Mouse (Mus musculus) left cerebral cortex, postnatal 25 days (tissue): ENCODE measurements around the gene Muc13. TPM values are rescaled to one million over a fixed set of nuclear protein-coding genes. Genes with fewer than 3 reads are reported as not detected.

Experiments
- DNase-seq, 2 experiments: peaks; one replicate each; pipeline ENCODE4 v3.0.0; 2022; ENCODE audit warnings: low spot score in 2 of 2, mixed read lengths in 1 of 2
- intact Hi-C: fragments of 180-260 bp; cut with DNase I; formaldehyde crosslinking; loops from one replicate; pipeline ENCODE4 v1.15.1; 2025
- total RNA-seq, 2 experiments: library from RNA; stranded (reverse); gene quantifications; 2 replicates each; pipeline ENCODE4 v1.2.3; 2021

Gene Muc13
- under 1 TPM in 1 of 2 experiments, not detected in 1; 0.16 TPM for total RNA-seq

DNA sequence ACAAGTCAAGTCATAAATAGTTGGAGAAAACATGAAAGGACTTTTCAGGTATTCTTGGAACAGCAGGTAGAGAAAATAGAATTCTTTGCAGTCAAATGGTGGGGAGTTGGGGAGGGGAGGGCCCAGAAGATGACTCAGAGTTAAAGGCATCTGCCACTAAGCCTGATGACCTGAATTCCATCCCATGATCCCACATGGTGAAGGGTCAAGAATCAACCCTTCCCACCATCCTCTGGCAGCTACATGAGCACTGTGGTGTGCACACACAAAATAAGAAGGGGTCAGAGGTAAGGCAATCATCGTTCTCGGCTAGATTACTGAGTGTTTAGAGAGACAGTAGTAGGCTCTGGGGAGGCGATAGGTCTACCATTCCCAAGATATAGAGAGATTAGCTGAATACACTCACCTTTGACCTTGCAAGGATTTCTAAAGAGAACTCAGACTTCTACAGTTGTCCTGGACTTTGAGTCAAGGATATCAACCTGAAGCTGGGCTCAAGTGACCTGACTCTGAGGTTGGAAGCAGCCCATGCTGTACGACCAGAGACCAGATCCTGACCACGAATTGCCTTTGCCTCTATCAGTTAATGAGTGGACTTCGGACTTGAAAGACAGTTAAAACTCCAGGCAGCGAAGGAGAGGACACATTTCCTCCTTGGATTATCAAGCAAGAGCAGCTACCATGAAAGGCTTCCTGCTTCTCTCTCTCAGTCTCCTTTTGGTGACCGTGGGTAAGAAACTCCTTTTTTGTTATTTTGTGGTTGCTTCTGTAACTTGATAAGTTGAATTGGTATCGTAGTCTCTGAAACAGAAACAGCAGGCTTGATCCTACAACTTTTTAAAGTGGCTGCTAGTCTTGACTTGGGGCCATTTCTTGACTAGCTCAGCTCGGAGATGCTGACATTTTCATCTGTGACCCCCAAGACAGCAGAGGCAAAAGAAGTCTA, at the start of gene Muc13:
Muc13 (plus strand) TSS at position 192 of the 946 bp plus-strand sequence.
- DNase-seq = no peak
- intact Hi-C loops = no loop called here

DNA sequence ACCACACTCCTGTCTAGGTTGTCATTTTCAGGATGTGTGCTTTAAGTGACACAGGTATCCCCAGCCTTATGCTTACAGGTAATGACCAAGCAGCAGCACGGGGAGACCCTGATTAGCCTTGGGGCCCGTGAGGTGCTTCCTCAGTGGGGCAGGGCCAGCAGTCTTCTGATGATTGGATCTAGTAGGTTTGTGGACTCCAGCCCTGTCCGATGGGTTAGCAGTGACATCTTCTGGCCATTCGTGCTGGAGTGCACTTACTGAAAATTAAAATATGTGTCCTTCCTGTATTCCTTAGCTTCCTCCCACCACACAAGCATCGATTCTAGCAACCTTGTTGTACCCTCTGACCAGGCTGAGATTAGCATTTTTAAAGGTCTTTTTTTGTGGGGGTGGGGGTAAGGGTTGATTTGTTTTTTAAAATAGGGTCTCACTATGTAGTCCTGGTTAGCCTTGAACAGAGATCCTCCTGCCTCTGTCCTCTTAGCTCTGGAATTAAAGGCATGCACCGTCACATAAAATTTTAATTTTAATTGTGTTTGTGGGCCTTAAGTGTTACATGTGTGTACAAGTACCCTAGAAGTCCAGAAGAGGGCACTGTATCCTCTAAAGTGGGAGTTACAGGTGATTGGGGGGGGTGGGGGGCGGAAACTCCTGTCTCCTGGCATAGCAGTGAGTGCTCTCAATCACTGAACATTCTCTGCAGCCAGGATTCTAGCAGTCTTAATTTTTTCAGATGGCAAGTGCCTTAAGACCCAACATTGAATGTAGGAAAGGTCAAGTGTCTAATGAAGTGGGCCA, 49.0 kb upstream of the Muc13 start:
- DNase-seq = peak; percentile 23 to 71
- intact Hi-C loops = loop anchor here (1.0 to 5.0 kb wide), 4 partner anchors 53 to 552 kb away; partner anchors contain the start of gene Zfp148

DNA sequence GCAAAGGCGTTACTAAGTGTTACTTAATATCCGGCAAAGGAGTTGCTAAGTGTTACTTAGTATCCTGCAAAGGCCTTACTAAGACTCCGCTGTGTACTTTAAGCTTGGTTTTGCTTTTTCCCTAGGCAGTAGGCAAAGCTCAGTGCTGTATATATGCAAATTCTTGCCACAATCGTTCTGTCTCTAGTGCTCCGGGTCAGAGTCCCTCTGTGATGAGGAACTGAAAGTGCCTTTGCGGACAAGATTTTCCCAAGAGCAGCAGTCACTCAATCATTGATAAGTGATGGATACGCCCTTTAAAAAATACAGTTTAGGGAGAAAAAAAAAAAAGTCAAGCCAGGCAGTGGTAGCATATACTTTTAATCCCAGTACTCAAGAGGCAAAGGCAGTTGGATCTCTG, 48.4 kb upstream of the Muc13 start:
- intact Hi-C loops = loop anchor here (1.0 to 2.0 kb wide), 2 partner anchors 53 to 553 kb away; no protein-coding TSS in a partner anchor
- DNase-seq = no peak

DNA sequence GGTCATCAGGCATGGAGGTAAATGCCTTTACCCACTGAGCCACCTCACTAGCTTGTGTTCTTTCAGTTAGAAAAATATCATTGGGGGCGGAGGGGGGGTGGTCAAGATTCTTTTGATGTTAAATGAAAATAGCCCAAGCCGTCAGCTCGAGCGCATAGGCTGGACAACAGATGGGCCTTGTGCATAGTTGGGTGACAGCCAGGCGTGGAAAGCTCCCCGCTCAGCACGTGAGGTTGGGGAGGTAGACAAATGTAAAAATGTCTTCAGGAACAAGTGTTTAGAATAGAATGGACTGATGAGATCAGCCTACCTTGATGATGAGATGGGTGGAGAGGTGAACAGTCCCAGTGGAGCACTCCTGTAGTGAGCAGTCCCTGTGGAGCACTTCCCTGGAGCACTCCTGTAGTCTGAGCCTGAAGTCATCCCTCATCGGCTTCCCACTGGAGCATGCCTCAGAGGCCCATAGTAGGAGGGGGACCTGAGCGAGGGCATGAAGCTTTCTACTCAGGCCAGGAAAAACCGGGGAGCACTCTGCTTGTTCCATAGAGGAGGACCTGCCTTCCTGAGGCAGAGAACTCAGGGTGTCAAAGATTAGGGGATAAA, 47.7 kb upstream of the Muc13 start:
- intact Hi-C loops = no loop called here
- peak; percentile 26 to 65 for DNase-seq

DNA sequence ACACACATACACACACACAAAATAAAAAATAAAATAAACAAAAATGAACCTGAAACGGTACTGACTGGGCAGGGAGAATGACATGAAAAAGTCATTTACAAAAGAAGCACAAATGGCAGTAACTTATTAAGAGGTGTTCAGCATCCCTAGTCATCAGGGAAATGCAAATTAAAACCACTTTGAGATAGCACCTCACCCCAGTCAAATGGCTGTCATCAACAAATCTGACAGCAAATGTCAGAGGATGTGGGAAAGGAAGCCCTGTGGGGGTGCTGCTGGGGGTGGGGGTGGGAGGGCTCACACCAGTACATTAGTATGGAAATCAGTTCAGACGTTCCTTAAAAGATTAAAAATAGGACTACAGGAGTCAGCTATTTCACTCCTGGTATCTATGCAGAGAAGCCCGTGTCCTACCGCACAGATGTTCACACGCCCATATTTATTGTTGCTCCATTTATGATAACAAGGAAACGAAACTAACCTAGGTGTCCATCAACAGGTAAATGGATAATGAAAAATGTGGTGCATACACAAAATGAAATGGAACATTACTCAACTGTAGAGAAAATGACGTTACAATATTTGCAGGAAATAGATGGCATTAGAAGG, 46.4 kb upstream of the Muc13 start:
- DNase-seq = no peak
- intact Hi-C loops = no loop called here

DNA sequence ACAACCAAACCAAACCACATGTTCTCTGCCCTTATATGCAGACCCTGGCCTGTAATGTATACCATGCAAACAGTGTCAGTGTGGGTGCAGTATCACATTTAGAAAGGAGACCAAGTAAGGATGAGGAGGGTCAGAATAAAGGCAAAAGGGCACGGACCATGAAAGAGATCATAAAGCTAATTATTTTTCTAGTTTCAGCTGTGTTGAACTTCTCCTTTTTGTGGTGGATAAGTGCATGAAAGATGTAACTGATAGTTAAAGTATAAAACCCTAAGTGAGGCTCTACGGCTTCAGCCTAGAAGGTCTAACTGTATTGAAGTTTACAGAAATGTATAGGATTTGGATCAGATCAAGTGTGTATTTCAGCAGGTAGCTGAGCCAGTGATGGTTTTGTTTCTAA, 45.8 kb upstream of the Muc13 start:
- DNase-seq = no peak
- intact Hi-C loops = no loop called here

DNA sequence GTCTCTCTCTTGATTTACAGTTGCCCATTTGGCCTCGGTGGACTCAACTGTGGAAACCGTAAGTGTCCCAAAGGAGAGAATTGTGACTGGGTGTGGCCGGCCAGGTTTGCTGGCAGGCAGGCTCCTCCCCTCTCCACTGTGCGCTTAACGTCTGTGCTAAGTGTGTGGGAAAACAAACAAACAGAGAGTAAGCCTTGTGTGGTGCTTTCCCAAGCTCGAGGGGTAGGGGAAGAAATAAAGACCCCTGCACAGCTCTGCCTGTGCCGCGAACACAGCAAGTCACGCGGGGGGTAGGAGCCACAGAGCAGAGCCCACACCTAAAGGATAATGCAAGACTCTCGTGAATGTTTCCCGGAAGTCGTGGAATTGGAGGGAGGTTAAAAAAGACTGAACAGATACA, 42.7 kb upstream of the Muc13 start:
- intact Hi-C loops = no loop called here
- no peak for DNase-seq

DNA sequence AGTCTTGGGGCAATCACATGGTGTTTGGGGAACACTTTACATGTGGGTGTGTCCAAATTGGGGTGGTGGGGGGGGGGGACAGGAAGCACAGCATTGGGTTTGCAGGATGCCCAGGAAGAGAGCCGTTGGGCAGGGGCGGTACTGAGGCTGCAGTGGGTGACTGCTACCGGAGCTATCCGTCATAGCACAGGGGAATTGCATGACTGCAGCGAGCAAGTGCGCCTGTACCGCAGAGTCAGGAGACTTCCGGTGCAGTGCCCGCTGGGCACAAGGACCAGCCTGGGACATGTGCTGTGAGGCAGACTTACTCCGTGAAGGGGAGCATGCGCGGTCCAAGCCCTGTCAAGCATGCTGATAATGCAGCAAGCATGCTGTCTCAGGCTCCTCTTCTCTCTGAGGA, 42.2 kb upstream of the Muc13 start:
- intact Hi-C loops = no loop called here
- DNase-seq = no peak

DNA sequence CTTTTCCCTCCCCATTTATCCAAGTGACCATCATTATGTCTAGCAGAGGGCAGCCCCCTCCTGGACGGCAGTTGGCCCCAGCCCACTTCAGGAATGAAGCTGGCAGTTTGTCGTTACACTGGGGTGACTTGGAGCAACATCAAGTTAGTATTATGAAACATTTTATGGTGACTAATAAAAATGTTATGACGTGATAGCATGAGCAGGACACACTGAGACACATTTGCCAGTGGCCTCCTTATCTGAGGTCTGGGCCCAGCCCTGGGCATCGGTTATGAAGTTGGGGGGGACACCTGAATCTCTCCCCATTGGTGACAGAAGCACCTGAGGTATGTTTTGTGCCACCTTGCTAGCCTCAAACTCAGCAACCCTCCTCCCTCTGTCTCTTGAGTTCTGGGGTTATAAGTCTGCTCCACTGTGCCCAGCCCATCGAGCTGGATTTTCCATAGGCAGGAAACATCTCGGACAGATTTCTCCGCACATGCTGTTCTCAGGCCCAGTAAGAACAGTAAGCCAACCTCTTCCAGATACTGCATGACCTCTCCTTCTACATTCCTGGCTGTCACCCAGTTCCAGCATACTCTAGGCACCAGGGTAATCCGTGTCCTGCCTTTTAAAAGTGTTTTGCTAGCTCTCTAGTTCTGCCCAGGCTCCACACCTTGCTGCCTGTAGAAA, 40.8 kb upstream of the Muc13 start:
- intact Hi-C loops = no loop called here
- no peak for DNase-seq

DNA sequence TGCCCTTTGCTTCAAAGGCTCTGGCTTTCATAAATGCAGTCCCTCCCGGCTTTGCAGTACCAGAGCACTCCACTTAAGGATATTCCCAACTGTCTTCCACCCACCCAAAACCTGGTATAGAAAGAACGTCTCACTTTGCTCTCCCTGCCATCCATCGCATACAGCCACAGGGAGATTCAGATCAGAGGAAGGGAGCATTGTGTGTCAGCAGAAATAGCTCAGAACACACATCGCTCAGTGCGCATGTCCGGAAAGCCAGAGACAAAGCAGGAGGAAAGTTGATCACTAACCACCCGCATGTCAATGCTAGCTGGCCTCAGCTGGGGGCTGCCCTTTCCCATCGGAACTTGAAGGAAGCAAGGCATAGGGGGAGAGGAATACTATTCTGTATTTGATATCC, 38.5 kb upstream of the Muc13 start:
- peak; percentile 26 to 80 for DNase-seq

DNA sequence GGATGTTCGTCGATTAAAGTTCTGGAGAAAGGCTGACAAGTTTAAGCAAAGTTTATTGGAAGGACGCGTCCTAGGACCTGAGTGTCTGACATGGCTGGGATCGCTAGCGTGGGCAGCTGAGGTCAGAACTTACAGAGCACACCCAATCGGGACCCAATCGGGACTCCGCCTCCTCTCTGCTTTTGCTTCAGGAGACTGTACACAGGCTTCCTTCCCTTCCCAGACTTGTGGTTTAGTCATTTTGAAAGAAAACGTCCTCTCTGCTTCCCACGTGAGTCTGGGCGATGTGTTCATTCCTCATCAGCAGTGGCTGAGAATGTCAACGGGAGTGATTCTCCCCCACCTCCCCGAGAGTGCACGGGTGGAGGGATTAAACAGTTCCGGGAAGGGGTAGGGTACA, 37.9 kb upstream of the Muc13 start:
- DNase-seq = peak in 1 of 2 experiments; percentile 39
- intact Hi-C loops = no loop called here

More for the DNA sequence above, 38.5 kb upstream of the Muc13 start:
- intact Hi-C loops = no loop called here

DNA sequence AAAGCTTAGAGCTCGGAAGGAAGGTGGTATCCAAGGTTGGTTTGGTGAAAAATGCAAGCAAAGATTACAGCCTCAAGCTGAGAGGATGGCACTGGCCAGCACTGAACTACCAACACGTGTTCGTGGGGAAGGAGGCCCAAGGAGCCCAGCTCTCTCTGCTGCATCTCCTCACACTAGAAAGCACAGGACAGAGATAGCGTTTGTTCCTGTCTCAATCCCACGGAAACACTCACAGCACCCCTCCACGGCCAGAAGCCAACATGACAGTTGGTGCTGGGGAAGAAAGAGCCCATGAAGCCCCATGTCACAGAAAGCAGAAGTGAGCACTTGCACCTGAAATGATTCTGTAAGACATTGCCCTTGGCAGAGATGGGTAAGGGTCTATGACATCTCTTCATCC, 37.4 kb upstream of the Muc13 start:
- no peak for DNase-seq

DNA sequence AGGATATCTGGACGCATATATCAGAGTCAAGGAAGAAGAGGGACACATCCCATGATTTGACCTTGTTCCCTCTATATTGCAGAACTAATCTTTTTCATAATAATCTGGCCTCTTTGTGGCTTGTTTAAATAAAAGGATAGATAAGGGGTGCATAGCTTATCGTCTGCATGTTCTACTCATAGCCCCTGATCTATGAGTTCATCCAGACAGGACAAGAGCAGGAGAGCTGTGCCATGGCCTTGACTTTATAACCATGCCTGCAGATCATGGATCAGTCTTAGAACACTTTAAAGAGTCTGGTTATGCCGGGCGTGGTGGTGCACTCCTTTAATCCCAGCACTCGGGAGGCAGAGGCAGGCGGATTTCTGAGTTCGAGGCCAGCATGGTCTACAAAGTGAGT, 34.6 kb upstream of the Muc13 start:
- intact Hi-C loops = no loop called here
- DNase-seq = no peak

More for the DNA sequence above, 37.4 kb upstream of the Muc13 start:
- intact Hi-C loops = no loop called here

DNA sequence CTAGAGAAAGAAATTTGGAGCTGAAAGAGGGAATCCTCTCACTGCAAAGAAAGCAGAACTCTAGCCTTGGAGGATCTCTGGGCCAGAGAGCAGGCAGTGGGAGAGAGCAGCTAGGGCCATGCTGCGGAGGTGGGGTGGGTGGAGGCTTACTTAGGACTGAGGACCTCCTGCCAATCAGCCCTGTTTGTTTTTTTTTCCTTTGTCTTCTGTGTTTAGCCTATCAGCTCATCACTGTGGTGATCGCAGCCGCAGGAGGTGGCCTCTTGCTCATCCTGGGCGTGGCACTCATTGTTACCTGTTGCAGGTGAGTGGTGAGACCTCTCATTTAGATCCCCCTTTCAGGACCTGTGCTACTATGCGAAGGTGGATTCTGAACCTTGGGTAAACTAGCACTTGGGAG, 33.3 kb upstream of the Muc13 start:
- intact Hi-C loops = no loop called here
- DNase-seq = no peak

DNA sequence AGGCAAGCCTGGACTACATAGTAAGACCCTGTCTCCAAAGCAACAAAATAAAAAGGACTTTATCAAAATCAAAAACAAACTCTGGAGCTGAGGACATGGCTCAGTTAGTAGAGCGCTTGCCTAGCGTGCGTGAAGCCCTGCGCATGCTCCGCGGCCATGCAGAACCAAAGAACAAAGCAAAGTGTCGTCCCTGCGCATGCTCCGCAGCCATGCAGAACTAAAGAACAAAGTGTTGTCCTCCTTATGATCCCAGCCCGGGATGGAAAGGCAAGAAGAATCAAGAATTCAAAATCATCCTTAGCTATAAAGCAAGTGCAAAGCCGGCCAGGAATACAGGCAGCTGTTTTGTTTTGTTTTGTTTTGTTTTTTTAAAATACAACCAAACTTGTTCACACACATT, 32.8 kb upstream of the Muc13 start:
- intact Hi-C loops = no loop called here
- DNase-seq = no peak

DNA sequence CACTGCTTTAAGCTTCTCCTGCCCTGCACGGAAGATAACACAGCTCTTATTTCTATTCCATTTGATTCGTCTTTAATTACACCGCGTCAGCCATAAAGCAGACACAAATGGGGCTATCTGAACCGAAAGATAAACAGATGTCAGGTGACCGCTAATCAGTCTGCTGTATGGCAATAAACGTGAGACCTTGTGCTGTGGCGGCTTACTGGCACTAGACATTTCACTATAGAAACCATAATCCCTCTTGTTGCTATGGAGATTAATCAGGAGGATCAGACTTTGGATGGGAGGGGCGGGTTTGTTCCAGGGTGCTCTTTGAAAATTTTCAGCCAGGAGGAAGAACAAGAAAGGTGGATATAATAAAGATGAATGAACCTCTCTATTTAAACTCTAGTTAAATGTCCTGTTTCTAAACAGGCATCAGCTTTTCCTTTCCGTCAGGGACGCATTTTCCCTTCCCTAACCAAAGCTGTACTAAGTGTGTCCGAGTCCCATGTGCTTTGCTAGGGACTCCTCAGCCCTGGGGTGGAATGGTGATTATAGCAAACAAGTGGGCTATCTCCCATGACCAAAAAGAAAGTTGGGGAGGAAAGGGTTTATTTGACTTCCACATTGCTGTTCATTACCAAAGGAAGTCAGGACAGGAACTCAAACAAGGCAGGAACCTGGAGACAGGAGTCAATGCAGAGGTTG, 29.2 kb upstream of the Muc13 start:
- intact Hi-C loops = no loop called here

DNA sequence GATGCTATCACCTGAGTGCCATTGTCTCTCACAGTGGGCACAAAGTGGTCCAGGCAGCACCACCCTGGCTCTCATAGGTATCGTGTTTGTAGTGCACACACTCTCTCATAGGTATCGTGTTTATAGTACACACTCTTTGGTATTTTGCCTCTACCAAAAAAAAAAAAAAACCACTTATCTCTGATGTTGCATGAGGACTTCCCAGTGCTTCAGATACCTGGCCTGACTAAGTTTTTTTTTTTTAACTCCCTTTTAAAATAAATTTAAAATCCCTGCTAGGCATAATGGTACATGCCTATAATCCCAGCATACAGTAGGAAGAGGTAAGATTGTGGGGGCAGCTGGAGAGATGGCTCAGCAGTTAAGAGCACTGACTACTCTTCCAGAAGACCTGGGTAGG, 28.4 kb upstream of the Muc13 start:
- intact Hi-C loops = no loop called here
- no peak for DNase-seq

More for the DNA sequence above, 29.2 kb upstream of the Muc13 start:
- peak in 1 of 2 experiments; percentile 15 for DNase-seq

DNA sequence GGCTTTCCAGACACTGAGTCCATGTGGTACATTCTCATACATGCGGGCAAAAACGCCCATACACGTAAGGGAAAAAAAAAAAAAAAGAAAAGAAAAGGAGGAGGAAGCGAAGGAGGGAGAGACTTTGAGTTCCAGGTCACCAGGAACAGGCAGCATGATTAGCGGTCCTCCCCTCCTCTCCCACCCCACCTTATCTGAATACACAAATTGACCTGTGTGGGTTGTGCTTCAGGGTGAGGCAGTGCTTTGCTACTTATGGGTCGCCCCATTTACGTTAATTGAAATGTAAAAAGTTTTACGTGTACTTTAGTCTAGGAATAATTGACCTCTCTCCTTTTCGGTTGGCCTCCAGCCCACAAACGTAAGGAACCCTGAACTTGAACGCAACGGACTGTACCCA, 27.5 kb upstream of the Muc13 start:
- intact Hi-C loops = no loop called here
- DNase-seq = no peak

DNA sequence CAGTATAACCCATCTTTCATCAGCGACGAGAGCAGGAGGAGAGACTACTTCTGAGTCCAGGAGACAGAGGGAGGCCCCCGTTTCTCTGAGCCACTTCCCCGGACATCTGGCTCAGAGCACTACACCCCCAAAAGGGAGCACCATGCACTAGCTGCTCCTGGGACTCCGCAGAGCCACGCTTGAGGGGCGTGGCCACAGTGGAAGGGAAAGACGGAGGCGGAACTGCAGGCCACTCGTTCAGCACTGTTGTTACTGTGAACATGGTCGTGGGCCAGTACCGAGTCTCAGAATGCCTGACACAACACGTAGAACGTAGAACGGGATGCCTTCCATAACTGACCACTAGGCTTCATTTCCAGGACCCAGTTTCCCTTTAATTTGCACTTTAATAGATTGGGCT, 27.1 kb upstream of the Muc13 start:
- DNase-seq = no peak
- intact Hi-C loops = no loop called here
